Mouse (Mus musculus) bone marrow, adult 2 months (tissue): ENCODE measurements around the gene Zfp146.

Experiments used
- CTCF ChIP-seq: fragments of 200-500 bp; IDR thresholded peaks from 2 replicates; pipeline ENCODE4 v1.5.1; 2011; ENCODE audit warnings: low read length, control low read depth; ENCODE audit not compliant: control insufficient read depth, insufficient read depth
- POLR2A ChIP-seq: fragments of 200-500 bp; IDR thresholded peaks from 2 replicates; pipeline ENCODE4 v1.6.1; 2011; ENCODE audit warnings: low read depth, mild to moderate bottlenecking, control low read depth, low read length, borderline replicate concordance; ENCODE audit not compliant: control insufficient read depth

DNA sequence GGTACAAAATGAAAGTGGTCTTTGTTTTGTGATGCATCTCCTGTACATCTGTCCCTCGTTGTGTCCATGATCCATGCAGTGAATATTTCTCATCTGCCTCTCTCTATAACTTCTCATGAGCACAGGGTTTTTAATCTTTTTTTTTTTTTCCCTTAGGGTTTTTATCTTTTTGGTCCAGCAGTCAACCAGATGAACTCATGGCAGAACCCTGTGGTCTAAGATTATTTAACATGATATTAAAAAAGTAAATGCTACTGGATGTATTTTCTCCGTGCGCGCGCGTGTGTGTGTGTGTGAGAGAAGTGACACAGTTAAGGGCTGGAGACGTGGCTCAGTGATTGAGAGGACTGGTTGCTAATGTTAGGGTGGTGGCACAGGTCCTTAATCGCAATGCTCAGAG lies 39.6 kb downstream of the Zfp146 start:
- TF ChIP-seq CTCF (no peak), POLR2A (no peak)
